Mouse (Mus musculus) adrenal gland, postnatal 0 days (tissue): ENCODE results near the gene Gpsm1. TPM values are rescaled to one million over a fixed set of nuclear protein-coding genes. Genes with fewer than 3 reads are reported as not detected.

ENCODE experiments used
- polyA plus RNA-seq: library from polyadenylated mRNA; unstranded; fragments of >200 nt; fragmentation: Nextera tagmentation; extraction: Ambion mirVana; gene quantifications from 2 replicates; pipeline ENCODE4 v1.2.1, GENCODE M21; 2015

Gpsm1 gene
- 18.9 and 25.4 TPM in 2 replicates for polyA plus RNA-seq

DNA sequence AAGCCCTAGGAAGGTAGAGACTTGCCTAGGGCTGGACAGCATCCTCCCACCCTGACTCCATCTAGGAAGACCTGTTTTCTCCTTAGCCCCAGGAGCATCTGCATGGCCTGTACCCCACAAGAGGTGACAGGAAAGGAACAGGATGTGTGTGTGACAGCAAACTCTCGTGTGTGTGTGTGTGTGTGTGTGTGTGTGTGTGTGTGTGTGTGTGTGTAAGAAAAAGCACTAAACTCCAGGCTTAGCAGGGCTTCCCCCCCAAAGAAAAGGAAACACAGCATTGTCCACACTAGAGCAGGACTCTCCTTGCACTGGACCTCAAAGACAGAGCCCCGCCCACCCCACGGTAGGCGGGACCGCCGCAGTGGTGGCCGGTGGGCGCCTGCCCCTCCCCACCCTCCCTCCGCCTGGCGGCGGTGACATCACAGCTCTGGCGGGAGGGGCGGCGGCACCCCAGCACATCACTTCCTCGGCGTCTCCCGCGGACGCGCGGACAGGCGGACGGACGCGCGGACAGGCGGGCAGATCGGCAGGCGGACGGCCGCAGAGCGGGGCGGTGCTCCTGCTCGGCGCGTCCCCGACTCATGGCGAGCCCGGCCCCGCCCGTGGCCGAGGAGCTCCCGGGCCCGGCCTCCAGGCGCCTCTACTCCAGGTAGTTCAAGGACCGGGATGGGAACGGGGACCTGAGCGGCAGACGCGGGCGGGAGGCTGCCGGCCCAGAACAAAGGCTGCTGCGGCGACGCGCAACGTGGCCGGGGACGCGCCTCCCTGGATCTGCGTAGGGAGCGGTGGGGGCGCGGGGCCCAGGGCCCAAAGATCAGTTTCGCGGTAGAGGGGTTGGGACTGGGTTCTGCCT lies at the start of gene Gpsm1:
Gene Gpsm1, plus strand, starts transcription at position 444 of the 853 bp plus-strand sequence.

DNA sequence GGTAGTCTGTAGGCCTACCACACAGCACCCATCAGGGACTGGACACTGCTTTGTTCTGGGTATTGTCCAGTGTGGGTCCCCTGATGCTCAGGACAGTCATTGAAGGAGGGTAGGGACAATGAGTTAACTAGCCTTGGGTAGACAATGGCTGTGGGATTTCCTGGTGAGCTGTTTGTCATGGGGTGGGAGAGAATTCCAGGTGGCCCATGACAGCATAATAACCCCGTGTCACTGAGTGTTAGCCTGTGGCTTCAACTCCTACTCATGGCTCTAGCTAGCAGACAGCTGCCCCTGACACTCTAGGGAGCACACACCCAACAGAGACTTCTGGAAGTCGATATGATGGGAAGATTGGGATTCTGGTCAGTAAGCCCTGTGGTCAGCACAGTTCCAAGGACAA lies 20.9 kb upstream of the Gpsm1 start, which contains the start of gene Ccdc187:
Gene Ccdc187, minus strand, starts transcription at position 101 of the 400 bp plus-strand sequence.

DNA sequence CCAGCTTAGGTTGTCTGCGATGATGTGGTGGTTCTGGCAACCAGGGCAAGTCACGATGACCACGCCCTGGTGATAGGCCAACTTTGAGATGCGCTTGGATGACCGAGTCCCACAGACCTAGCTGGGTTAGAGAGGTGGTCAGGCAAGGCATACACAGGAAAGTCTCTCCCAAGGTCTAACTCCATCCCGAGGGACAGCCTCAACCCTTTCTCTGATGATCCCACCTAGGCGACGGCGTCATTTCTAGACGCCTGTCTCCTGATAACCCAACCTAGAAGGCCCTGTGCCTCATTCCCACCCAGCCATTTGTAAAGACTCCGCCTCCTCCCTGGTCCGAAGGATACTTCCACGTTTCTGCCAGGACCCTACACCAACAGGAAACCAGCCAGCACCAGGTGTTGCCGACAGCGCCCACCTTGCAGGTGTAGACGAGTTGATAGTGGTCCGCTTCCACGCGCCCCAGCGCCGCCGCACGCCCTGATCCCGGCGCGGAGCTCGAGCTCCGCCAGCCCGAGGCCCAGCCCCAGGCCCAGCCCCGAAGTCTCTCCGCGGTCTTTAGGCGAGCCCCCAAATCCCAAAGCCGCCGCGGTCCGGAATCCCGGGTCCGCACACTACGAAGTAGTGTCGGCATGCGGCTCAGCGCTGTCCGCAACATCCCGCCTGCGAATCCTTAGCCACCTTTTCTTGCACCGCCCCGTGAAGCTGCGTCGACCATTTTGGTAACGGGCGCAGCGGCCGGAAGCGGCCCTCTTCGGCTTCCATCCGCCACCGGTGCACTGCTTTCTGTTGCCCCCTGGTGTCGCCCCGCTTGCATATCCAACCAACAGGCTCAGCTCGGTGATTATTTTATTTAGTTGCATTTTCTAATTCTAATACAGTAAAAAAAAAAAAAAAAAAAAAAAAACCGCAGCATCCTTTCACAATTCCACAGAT lies 36.3 kb downstream of the Gpsm1 start, which contains the start of gene Dnlz:
Gene Dnlz, minus strand, starts transcription at position 753 of the 933 bp plus-strand sequence.

DNA sequence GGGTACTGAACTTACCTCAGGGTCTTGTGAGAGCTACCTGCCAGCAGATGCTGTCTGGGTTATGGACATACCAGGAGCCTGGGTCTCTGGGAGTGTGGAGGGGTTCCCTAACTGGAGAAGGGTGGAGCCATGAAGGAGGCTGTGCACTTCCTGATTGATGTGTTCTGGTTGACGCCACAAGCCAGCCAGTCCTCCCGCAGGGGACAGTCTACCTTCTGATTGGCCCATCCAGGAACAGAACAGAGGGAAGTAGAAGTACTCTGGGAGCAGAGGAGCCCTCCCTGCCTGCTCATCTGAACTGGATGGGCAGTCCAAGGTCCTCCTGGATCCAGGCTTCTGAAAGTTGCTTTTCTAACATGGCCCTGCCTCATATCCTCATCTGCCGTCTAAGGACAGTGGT lies 45.5 kb downstream of the Gpsm1 start, which contains the start of gene Card9:
Gene Card9, minus strand, starts transcription at position 147 of the 400 bp plus-strand sequence.

DNA sequence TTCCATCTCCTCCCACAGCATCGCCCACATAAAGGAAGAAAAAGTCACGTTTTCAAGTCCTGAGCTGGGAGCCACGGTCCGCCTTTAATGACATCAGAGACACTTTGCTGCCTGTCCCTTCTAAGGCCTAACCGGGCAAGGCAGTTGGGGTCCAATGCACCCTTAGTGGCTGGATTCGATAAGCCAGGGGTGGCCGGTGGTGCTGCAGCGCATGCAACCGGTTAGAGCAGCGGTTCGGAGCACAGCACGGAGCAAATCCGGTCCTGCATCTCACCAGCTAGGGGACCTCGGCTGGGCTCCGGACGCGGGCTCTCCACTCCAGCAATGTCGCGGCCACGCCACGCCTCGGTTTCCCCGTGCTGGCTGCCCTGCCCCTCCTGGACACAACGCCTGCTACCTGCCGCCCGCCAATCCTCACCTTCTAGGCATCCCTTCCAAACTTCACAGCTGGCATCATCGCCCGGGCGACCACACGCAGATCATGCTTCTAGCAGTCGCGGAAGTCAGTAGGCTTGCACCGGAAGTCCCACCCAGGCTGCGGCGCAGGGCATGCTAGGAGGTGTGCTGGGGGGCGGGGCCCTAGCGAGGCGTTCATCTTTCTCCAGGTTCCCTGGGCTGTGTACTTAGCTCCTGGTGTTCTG lies 64.9 kb downstream of the Gpsm1 start, which contains the start of gene Snapc4:
Gene Snapc4, minus strand, starts transcription at position 523 of the 641 bp plus-strand sequence.

DNA sequence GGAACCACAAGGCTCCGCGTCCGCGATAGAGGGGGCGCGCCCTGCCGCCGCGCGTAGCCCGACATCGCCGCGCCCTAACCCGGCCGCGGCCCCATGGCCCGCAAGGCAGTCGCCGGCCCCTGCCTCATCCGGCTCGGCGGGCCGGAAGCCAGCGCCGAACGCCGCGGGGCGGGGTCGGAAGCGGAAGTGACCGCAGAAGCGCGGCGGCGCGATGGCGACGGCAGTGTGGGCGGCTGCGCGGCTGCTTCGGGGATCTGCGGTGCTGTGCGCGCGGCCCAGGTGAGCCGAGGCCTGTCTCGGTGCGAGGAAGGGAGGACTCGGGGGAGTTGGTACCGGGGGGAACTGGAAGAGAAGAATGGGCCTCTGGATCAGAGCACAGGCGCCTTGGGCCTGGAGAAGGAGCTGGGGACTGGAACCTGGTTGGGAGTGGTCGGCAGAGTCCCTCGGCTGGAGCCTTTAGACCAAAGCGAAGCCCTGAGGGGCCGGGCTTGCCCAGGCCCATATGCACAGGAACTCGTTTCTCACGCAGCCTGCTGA lies 73.9 kb downstream of the Gpsm1 start, which contains the start of the genes Entr1 and Pmpca:
Gene Entr1, minus strand, starts transcription at position 163 of the 537 bp plus-strand sequence.
Gene Pmpca, plus strand, starts transcription at position 186 of the 537 bp plus-strand sequence.

Other genes starting within 250 kb of the Gpsm1 start
- 7.0 and 13.4 TPM in 2 replicates for gene Nacc2, start 192.3 kb upstream of the Gpsm1 start, polyA plus RNA-seq
- gene Lhx3, start 107.2 kb upstream of the Gpsm1 start, polyA plus RNA-seq = 0.66 and 2.2 TPM in 2 replicates
- 10.6 and 17.5 TPM in 2 replicates for gene Qsox2, start 78.0 kb upstream of the Gpsm1 start, polyA plus RNA-seq
- 0.11 TPM in 2 replicates for gene Ccdc187, start 21.0 kb upstream of the Gpsm1 start, polyA plus RNA-seq
- gene Dnlz, start 36.6 kb downstream of the Gpsm1 start, polyA plus RNA-seq = 22.9 and 24.7 TPM in 2 replicates
- gene Card9, start 45.4 kb downstream of the Gpsm1 start, polyA plus RNA-seq = 0.83 and 0.84 TPM in 2 replicates
- 9.4 and 15.4 TPM in 2 replicates for gene Snapc4, start 65.1 kb downstream of the Gpsm1 start, polyA plus RNA-seq
- 48.6 and 71.9 TPM in 2 replicates for gene Entr1, start 73.8 kb downstream of the Gpsm1 start, polyA plus RNA-seq
- 55.5 and 106 TPM in 2 replicates for gene Pmpca, start 73.8 kb downstream of the Gpsm1 start, polyA plus RNA-seq
- 11.2 and 17.7 TPM in 2 replicates for gene Inpp5e, start 93.7 kb downstream of the Gpsm1 start, polyA plus RNA-seq
- 9.3 and 10.4 TPM in 2 replicates for gene Sec16a, start 129.7 kb downstream of the Gpsm1 start, polyA plus RNA-seq
- 4.7 and 5.6 TPM in 2 replicates for gene Notch1, start 201.1 kb downstream of the Gpsm1 start, polyA plus RNA-seq